In the genomic region with DNA sequence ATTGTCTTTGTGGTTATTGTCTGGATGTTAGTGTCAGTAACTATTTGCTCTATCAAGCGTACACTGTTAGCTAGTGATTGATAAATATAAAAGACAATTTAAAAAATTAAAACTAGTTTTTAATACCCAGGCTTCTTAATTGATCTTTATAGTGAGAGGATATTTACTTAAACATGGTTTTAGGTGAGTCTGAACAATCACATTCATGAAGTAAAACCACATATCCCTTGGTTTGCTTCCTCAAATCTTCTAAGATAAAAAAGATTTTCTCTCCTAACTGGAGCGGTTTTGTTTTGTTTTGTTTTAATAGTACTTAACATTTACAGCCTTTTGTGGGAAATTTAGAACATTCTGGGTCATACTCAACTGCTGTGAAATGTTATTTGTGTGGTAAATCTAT, we compare ENCODE assay signal across 7 mouse cellular contexts. TPM values are rescaled to one million over a fixed set of nuclear protein-coding genes. Genes with fewer than 3 reads are reported as not detected.
DNase-seq lines count a peak whose midpoint lies in the region; ATAC-seq and TF ChIP-seq lines count a peak whose summit lies in the region.

No protein-coding gene starts in this region.

- ATAC-seq in lung, embryonic 14.5 days (ENCODE audit: insufficient read depth): no peak
- ATAC-seq in forebrain, embryonic 15.5 days (replicated peaks): no peak
- ATAC-seq in limb, embryonic 13.5 days (ENCODE audit: low FRiP score, low read depth): no peak
- no peak for ATAC-seq in neural tube, embryonic 15.5 days (ENCODE audit: low FRiP score)

- H3K27me3 ChIP-seq in lung, embryonic 14.5 days (ENCODE audit: insufficient read depth, low read length): no peaks in the 10 kb centered on the region
- no peaks in the 10 kb centered on the region for H3K27me3 ChIP-seq in forebrain, embryonic 15.5 days
- no peaks in the 10 kb centered on the region for H3K27me3 ChIP-seq in limb, embryonic 13.5 days
- H3K27me3 ChIP-seq in neural tube, embryonic 15.5 days (replicated peaks): no peaks in the 10 kb centered on the region

- WGBS in lung, embryonic 14.5 days: 76% methylated on average over 2 of the region's 2 CpGs
- 65% methylated on average over 2 of the region's 2 CpGs for WGBS in lung, adult 2 months
- 75% methylated on average over 2 of the region's 2 CpGs for WGBS in forebrain, embryonic 15.5 days
- 84% methylated on average over 2 of the region's 2 CpGs for WGBS in limb, embryonic 13.5 days
- WGBS in neural tube, embryonic 15.5 days: 78% methylated on average over 2 of the region's 2 CpGs

- H3K4me2 ChIP-seq in lung, embryonic 14.5 days: peak overlapping the region; percentile 65
- peak overlapping the region; percentile 83 for H3K4me2 ChIP-seq in forebrain, embryonic 15.5 days (replicated peaks)
- H3K4me2 ChIP-seq in limb, embryonic 13.5 days (replicated peaks): peak overlapping the region; percentile 85
- H3K4me2 ChIP-seq in neural tube, embryonic 15.5 days: peak overlapping the region; percentile 62

- H3K36me3 ChIP-seq in lung, embryonic 14.5 days (ENCODE audit: insufficient read depth): peaks cover 19% of the 10 kb centered on the region
- H3K36me3 ChIP-seq in forebrain, embryonic 15.5 days: 0 out of 2 replicates have a peak, but pooled peaks cover 7% of the 10 kb centered on the region
- H3K36me3 ChIP-seq in limb, embryonic 13.5 days: peaks cover 11% of the 10 kb centered on the region
- H3K36me3 ChIP-seq in neural tube, embryonic 15.5 days: no peaks in the 10 kb centered on the region

- H3K9ac ChIP-seq in lung, embryonic 14.5 days: no peak overlapping the region
- peak overlapping the region; percentile 49 for H3K9ac ChIP-seq in forebrain, embryonic 15.5 days (replicated peaks)
- H3K9ac ChIP-seq in limb, embryonic 13.5 days: no peak overlapping the region; the same call in 1 of the 2 replicates
- H3K9ac ChIP-seq in neural tube, embryonic 15.5 days (replicated peaks): no peak overlapping the region

- H3K27ac ChIP-seq in lung, embryonic 14.5 days (ENCODE audit: low read depth): no peak overlapping the region
- H3K27ac ChIP-seq in forebrain, embryonic 15.5 days (replicated peaks): no peak overlapping the region
- no peak overlapping the region for H3K27ac ChIP-seq in limb, embryonic 13.5 days
- no peak overlapping the region for H3K27ac ChIP-seq in neural tube, embryonic 15.5 days (replicated peaks)

- no peak for TF ChIP-seq CTCF in lung, embryonic 14.5 days (IDR thresholded peaks at IDR 0.05; ENCODE audit: low read depth)
- no peak for TF ChIP-seq CTCF in lung, adult 2 months (IDR thresholded peaks at IDR 0.05; ENCODE audit: insufficient read depth, low read length)

- TF ChIP-seq POLR2A in lung, adult 2 months (IDR thresholded peaks at IDR 0.05; ENCODE audit: borderline replicate concordance, extremely low read depth, low read depth, low read length): no peak

- no peaks in the 10 kb centered on the region for H3K9me3 ChIP-seq in lung, embryonic 14.5 days (ENCODE audit: low read depth, low read length)
- H3K9me3 ChIP-seq in forebrain, embryonic 15.5 days: no peaks in the 10 kb centered on the region
- H3K9me3 ChIP-seq in limb, embryonic 13.5 days: no peaks in the 10 kb centered on the region
- no peaks in the 10 kb centered on the region for H3K9me3 ChIP-seq in neural tube, embryonic 15.5 days (replicated peaks)

- peak overlapping the region; percentile 100 for H3K4me3 ChIP-seq in lung, embryonic 14.5 days (ENCODE audit: low read depth, low read length)
- H3K4me3 ChIP-seq in lung, adult 2 months (replicated peaks; ENCODE audit: extremely low read depth, low read depth, low read length): no peak overlapping the region
- H3K4me3 ChIP-seq in forebrain, embryonic 15.5 days: peak overlapping the region; percentile 68
- H3K4me3 ChIP-seq in limb, embryonic 13.5 days: peak overlapping the region; percentile 30
- H3K4me3 ChIP-seq in neural tube, embryonic 15.5 days (replicated peaks): peak overlapping the region; percentile 24

- DNase-seq in lung, embryonic 14.5 days: no peak
- DNase-seq in lung, adult 2 months: no peak
- DNase-seq in spleen, postnatal 14 days (ENCODE audit: low spot score in 2 of 2): no peak
- no peak for DNase-seq in spleen, adult 18-20 months

- peaks cover 14% of the 10 kb centered on the region for H3K4me1 ChIP-seq in lung, embryonic 14.5 days (ENCODE audit: insufficient read depth)
- H3K4me1 ChIP-seq in lung, adult 2 months (ENCODE audit: control insufficient read depth, insufficient read depth, low read length): peaks cover 9% of the 10 kb centered on the region
- peaks cover 52% of the 10 kb centered on the region for H3K4me1 ChIP-seq in forebrain, embryonic 15.5 days
- peaks cover 30% of the 10 kb centered on the region for H3K4me1 ChIP-seq in limb, embryonic 13.5 days
- H3K4me1 ChIP-seq in neural tube, embryonic 15.5 days: peaks cover 37% of the 10 kb centered on the region

RNA-seq across cellular contexts. Expression of a gene that starts 3.4 kb away (rescaled TPM):
- 77.6 and 83.0 TPM in 2 replicates for polyA plus RNA-seq in lung, embryonic 14.5 days (2014; fragmentation: Nextera tagmentation; extraction: Ambion mirVana)
- 10.7 and 14.2 TPM in 2 replicates for polyA plus RNA-seq in lung, adult 2 months (2012; rRNA removed)
- polyA plus RNA-seq in forebrain, embryonic 15.5 days (2015; fragmentation: Nextera tagmentation; extraction: Ambion mirVana): 106 and 113 TPM in 2 replicates
- polyA plus RNA-seq in limb, embryonic 13.5 days (2015; fragmentation: Nextera tagmentation; extraction: Ambion mirVana): 97.3 and 102 TPM in 2 replicates
- 65.2 and 68.5 TPM in 2 replicates for polyA plus RNA-seq in neural tube, embryonic 15.5 days (2015; fragmentation: Nextera tagmentation; extraction: Ambion mirVana)
